Mouse (Mus musculus) liver (tissue): ENCODE data around the gene Pde4d.

Source experiments
- DNase-seq: peaks from one replicate; pipeline ENCODE4 v3.0.0-alpha.2; 2020; ENCODE audit warnings: mixed read lengths

Pde4d gene

GRCm38 (mm10) chr13:109864311-109864710 lies 1414.6 kb downstream of the Pde4d start:
- DNase-seq, result no peak

GRCm38 (mm10) chr13:109880392-109880791 lies 1430.6 kb downstream of the Pde4d start:
- DNase-seq, result no peak

- no peak for DNase-seq
These were observed 1431.6 kb downstream of the Pde4d start for GRCm38 (mm10) chr13:109881161-109881857.

GRCm38 (mm10) chr13:109883636-109884035 lies 1433.9 kb downstream of the Pde4d start:
- no peak for DNase-seq

- DNase-seq, result no peak
These were observed 1435.1 kb downstream of the Pde4d start for GRCm38 (mm10) chr13:109884812-109885211.

GRCm38 (mm10) chr13:109888293-109888692 lies 1438.5 kb downstream of the Pde4d start:
- DNase-seq, result no peak

- peak; percentile 30 for DNase-seq
These were observed 1441.6 kb downstream of the Pde4d start for GRCm38 (mm10) chr13:109891194-109891909.

- no peak for DNase-seq
These were observed 1442.1 kb downstream of the Pde4d start for GRCm38 (mm10) chr13:109891910-109892265.

GRCm38 (mm10) chr13:109899442-109900428 lies 1450.0 kb downstream of the Pde4d start:
- no peak for DNase-seq

GRCm38 (mm10) chr13:109901811-109902210 lies 1452.1 kb downstream of the Pde4d start:
- DNase-seq, result no peak

- peak; percentile 35 for DNase-seq
These were observed 1452.7 kb downstream of the Pde4d start for GRCm38 (mm10) chr13:109902460-109902854.

- peak; percentile 65 for DNase-seq
These were observed 1453.4 kb downstream of the Pde4d start for GRCm38 (mm10) chr13:109902855-109903763.

GRCm38 (mm10) chr13:109903764-109904510 lies 1454.2 kb downstream of the Pde4d start:
- no peak for DNase-seq

- no peak for DNase-seq
These were observed 1456.7 kb downstream of the Pde4d start for GRCm38 (mm10) chr13:109906342-109906888.

GRCm38 (mm10) chr13:109907634-109908033 lies 1457.9 kb downstream of the Pde4d start:
- peak; percentile 89 for DNase-seq

GRCm38 (mm10) chr13:109908386-109908785 lies 1458.6 kb downstream of the Pde4d start:
- DNase-seq, result no peak

- no peak for DNase-seq
These were observed 1459.4 kb downstream of the Pde4d start for GRCm38 (mm10) chr13:109909111-109909510.

- DNase-seq, result no peak
These were observed 1461.2 kb downstream of the Pde4d start for GRCm38 (mm10) chr13:109910915-109911314.

- DNase-seq, result no peak
These were observed 1462.9 kb downstream of the Pde4d start for GRCm38 (mm10) chr13:109912635-109913034.

GRCm38 (mm10) chr13:109914246-109914645 lies 1464.5 kb downstream of the Pde4d start:
- no peak for DNase-seq

GRCm38 (mm10) chr13:109914846-109915245 lies 1465.1 kb downstream of the Pde4d start:
- no peak for DNase-seq
